Mouse (Mus musculus) urinary bladder, postnatal 0 days (tissue): ENCODE measurements around the gene Olfr156. TPM values are rescaled to one million over a fixed set of nuclear protein-coding genes. Genes with fewer than 3 reads are reported as not detected.

Source experiments
- polyA plus RNA-seq: library from polyadenylated mRNA; unstranded; fragments of >200 nt; fragmentation: Nextera tagmentation; extraction: Ambion mirVana; gene quantifications from 2 replicates; pipeline ENCODE4 v1.2.1, GENCODE M21; 2015

Olfr156 gene
- polyA plus RNA-seq, result not detected in 2 replicates

GRCm38 (mm10) chr4:43823845-43824337 is at the start of gene Olfr156:
Gene Olfr156, minus strand, starts transcription at chr4:43823895.

DNA sequence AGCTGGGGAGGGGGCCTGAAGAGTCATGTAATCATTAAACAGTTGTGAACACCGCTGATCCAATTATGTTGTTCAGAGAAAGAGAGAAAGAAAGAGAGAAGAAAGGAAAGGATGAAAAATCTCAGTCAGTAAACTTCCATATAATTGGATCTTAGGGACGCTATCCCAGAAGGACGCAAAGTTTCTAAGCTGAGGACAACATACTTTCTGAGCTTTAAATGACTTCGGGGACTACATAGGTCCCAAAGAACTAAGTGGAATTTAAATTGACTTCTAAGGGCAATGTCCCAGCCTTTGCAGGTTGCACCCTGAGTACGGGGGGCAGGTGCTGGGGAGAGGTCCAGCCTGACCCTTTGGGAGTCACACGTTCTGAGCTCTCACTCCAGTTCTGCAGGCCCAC is 27.6 kb upstream of the Olfr156 start, which contains the start of gene Olfr155:
Olfr155 (plus strand) TSS at position 301 of the 400 bp plus-strand sequence.

GRCm38 (mm10) chr4:43840101-43840500 is 16.4 kb upstream of the Olfr156 start, which contains the start of gene Olfr157:
Gene Olfr157, minus strand, starts transcription at chr4:43840201.

DNA sequence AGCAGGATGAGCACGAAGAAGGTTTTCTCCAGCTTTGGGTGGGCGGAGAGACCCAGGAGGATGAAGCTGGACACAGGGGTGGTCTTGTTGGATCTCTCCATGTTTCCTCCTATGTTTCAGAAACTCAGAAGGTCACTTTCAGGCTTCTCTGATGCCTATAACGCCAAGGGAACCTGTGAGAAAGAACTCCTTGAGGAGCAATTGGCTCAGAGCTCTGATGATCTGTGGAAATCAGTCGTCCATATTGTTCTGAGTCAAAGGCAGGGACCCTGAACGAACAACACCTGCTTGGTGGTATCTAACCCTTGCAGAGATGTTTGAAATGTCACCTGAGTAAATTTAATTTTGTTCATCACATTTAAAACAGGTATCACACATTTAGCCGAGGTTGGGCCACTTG is 52.8 kb downstream of the Olfr156 start, which contains the start of gene Olfr159:
Olfr159 (minus strand) TSS at position 101 of the 400 bp plus-strand sequence.

Other genes starting within 250 kb of the Olfr156 start
- gene Rgp1, start 245.2 kb downstream of the Olfr156 start, polyA plus RNA-seq, result 12.0 TPM in 2 replicates
- 6.8 and 7.0 TPM in 2 replicates for gene Gba2, start 245.0 kb downstream of the Olfr156 start, polyA plus RNA-seq
- not detected in 2 replicates for gene Msmp, start 239.4 kb downstream of the Olfr156 start, polyA plus RNA-seq
- gene Npr2, start 192.0 kb downstream of the Olfr156 start, polyA plus RNA-seq, result 8.3 and 8.5 TPM in 2 replicates
- gene Spag8, start 170.3 kb downstream of the Olfr156 start, polyA plus RNA-seq, result 0.10 TPM in 1 of 2 replicates, not detected in the other
- gene Hint2, start 167.4 kb downstream of the Olfr156 start, polyA plus RNA-seq, result 114 and 122 TPM in 2 replicates
- 3.0 and 3.4 TPM in 2 replicates for gene Tmem8b, start 154.9 kb downstream of the Olfr156 start, polyA plus RNA-seq
- gene Fam221b, start 154.8 kb downstream of the Olfr156 start, polyA plus RNA-seq, result 1.5 and 2.7 TPM in 2 replicates
- not detected in 2 replicates for gene Olfr70, start 123.1 kb downstream of the Olfr156 start, polyA plus RNA-seq
- not detected in 2 replicates for gene Olfr71, start 113.6 kb downstream of the Olfr156 start, polyA plus RNA-seq
- 6.1 and 7.9 TPM in 2 replicates for gene Hrct1, start 96.7 kb downstream of the Olfr156 start, polyA plus RNA-seq
- 0.42 and 0.43 TPM in 2 replicates for gene Spaar, start 93.9 kb downstream of the Olfr156 start, polyA plus RNA-seq
- not detected in 2 replicates for gene Olfr159, start 52.9 kb downstream of the Olfr156 start, polyA plus RNA-seq
- not detected in 2 replicates for gene Olfr157, start 16.3 kb upstream of the Olfr156 start, polyA plus RNA-seq
- gene Olfr155, start 27.7 kb upstream of the Olfr156 start, polyA plus RNA-seq, result not detected in 2 replicates
- 11.2 and 15.7 TPM in 2 replicates for gene Reck, start 51.6 kb upstream of the Olfr156 start, polyA plus RNA-seq
- 85.5 and 92.0 TPM in 2 replicates for gene Glipr2, start 133.5 kb upstream of the Olfr156 start, polyA plus RNA-seq
- not detected in 2 replicates for gene Ccin, start 159.6 kb upstream of the Olfr156 start, polyA plus RNA-seq
- 190 and 193 TPM in 2 replicates for gene Clta, start 180.6 kb upstream of the Olfr156 start, polyA plus RNA-seq